Mouse (Mus musculus) limb, embryonic 14.5 days (tissue): ENCODE measurements around the gene Sema3b. TPM values are rescaled to one million over a fixed set of nuclear protein-coding genes. Genes with fewer than 3 reads are reported as not detected.

Experiments
- ATAC-seq: fragments of 200-750 bp; cut with Nextera tagmentation; 2 replicates; pipeline ENCODE4 v1.8.0; 2017; ENCODE audit warnings: low read depth, moderate number of reproducible peaks, moderate TSS enrichment; ENCODE audit not compliant: low FRiP score
- DNase-seq: peaks from one replicate; pipeline ENCODE4 v3.0.0-alpha.2; 2015; ENCODE audit warnings: low spot score
- H3K27ac ChIP-seq: fragments of 300-500 bp; sonication (generic); replicated peaks from 2 replicates; pipeline ENCODE4 v1.5.1; 2014; ENCODE audit warnings: low read depth, mild to moderate bottlenecking, low read length, moderate library complexity, mixed read lengths
- H3K27me3 ChIP-seq: fragments of 300-500 bp; sonication (generic); 2 replicates; pipeline ENCODE4 v1.6.1; 2014; ENCODE audit warnings: low read length, mixed read lengths; ENCODE audit not compliant: control insufficient read depth, insufficient read depth
- H3K36me3 ChIP-seq: fragments of 300-500 bp; sonication (generic); 2 replicates; pipeline ENCODE4 v1.6.1; 2014; ENCODE audit warnings: mild to moderate bottlenecking, low read length, moderate library complexity, mixed read lengths; ENCODE audit not compliant: control insufficient read depth, insufficient read depth
- H3K4me1 ChIP-seq: fragments of 300-500 bp; sonication (generic); 2 replicates; pipeline ENCODE4 v1.6.1; 2014; ENCODE audit warnings: antibody characterized with exemption, low read length, mixed read lengths; ENCODE audit not compliant: control insufficient read depth, insufficient read depth
- H3K4me2 ChIP-seq: fragments of 300-500 bp; sonication (generic); replicated peaks from 2 replicates; pipeline ENCODE4 v1.6.1; 2014; ENCODE audit warnings: low read depth, mild to moderate bottlenecking, low read length, moderate library complexity; ENCODE audit not compliant: severe bottlenecking
- H3K4me3 ChIP-seq: fragments of 300-500 bp; sonication (generic); replicated peaks from 2 replicates; pipeline ENCODE4 v1.5.1; 2014; ENCODE audit warnings: low read length
- H3K9ac ChIP-seq: fragments of 300-500 bp; sonication (generic); 2 replicates; pipeline ENCODE4 v1.6.1; 2014; ENCODE audit warnings: mild to moderate bottlenecking, low read depth, low read length, moderate library complexity; ENCODE audit not compliant: severe bottlenecking
- H3K9me3 ChIP-seq: fragments of 300-500 bp; sonication (generic); 2 replicates; pipeline ENCODE4 v1.6.1; 2016; ENCODE audit warnings: low read length; ENCODE audit not compliant: control insufficient read depth
- POLR2A ChIP-seq: fragments of 200-500 bp; IDR thresholded peaks from 2 replicates; pipeline ENCODE4 v1.8.0; 2012; ENCODE audit warnings: inconsistent platforms, mild to moderate bottlenecking, moderate library complexity, borderline replicate concordance; ENCODE audit not compliant: insufficient read depth, insufficient read length; ENCODE audit errors: extremely low read depth
- WGBS: fragments of 180-500 bp; shearing (Covaris S2); extraction: QIAGEN DNeasy Blood & Tissue Kit; methylation state at CpG from one replicate; pipeline ENCODE4 v1.1.7; 2014; 5-methylcytosine and 5-hydroxymethylcytosine counted together
- polyA plus RNA-seq, 2 experiments: library from polyadenylated mRNA; depleted of rRNA in 1 of 2; stranded (reverse) in 1 of 2; unstranded in 1 of 2; fragments of >200 nt; fragmentation: Nextera tagmentation in 1 of 2; extraction: Ambion mirVana in 1 of 2; gene quantifications; 2 replicates each; pipeline versions ENCODE4 v1.2.1 to v1.2.3; 2012 to 2014

Sema3b gene
- polyA plus RNA-seq, 2 experiments = 11.2 to 23.7 TPM

- Histone ChIP-seq H3K9ac (no peak overlapping the region), H3K4me1 (peaks cover 23% of the 10 kb centered on the region), H3K27me3 (no peaks in the 10 kb centered on the region), H3K27ac (no peak overlapping the region), H3K36me3 (no peaks in the 10 kb centered on the region), H3K4me2 (no peak overlapping the region), H3K9me3 (no peaks in the 10 kb centered on the region), H3K4me3 (no peak overlapping the region)
- DNase-seq = no peak
- no peak for TF ChIP-seq POLR2A
- ATAC-seq = no peak
- WGBS = 84% methylated on average over 12 of the region's 12 CpGs
Measured at GRCm38 (mm10) chr9:107600745-107601144, 8.3 kb downstream of the Sema3b start.

GRCm38 (mm10) chr9:107599842-107600241 is 9.2 kb downstream of the Sema3b start:
- DNase-seq (no peak), ATAC-seq (no peak)
- TF ChIP-seq POLR2A = no peak
- H3K4me1 ChIP-seq = peaks cover 14% of the 10 kb centered on the region
- no peak overlapping the region for H3K27ac ChIP-seq
- no peak overlapping the region for H3K9ac ChIP-seq
- H3K36me3 ChIP-seq = peaks cover 3% of the 10 kb centered on the region; the same call in 1 of the 2 replicates
- H3K4me3 ChIP-seq = no peak overlapping the region
- H3K4me2 ChIP-seq = no peak overlapping the region
- H3K9me3 ChIP-seq = no peaks in the 10 kb centered on the region
- 59% methylated on average over 14 of the region's 14 CpGs for WGBS
- no peaks in the 10 kb centered on the region for H3K27me3 ChIP-seq

- Histone ChIP-seq H3K9me3 (no peaks in the 10 kb centered on the region), H3K4me3 (no peak overlapping the region), H3K9ac (no peak overlapping the region), H3K36me3 (peaks cover 7% of the 10 kb centered on the region), H3K4me2 (no peak overlapping the region), H3K4me1 (peaks cover 10% of the 10 kb centered on the region), H3K27me3 (no peaks in the 10 kb centered on the region), H3K27ac (no peak overlapping the region)
- no peak for TF ChIP-seq POLR2A
- no peak for ATAC-seq
- DNase-seq = no peak
- WGBS = 90% methylated on average over 9 of the region's 9 CpGs
Measured at GRCm38 (mm10) chr9:107599433-107599832, 9.6 kb downstream of the Sema3b start.

DNA sequence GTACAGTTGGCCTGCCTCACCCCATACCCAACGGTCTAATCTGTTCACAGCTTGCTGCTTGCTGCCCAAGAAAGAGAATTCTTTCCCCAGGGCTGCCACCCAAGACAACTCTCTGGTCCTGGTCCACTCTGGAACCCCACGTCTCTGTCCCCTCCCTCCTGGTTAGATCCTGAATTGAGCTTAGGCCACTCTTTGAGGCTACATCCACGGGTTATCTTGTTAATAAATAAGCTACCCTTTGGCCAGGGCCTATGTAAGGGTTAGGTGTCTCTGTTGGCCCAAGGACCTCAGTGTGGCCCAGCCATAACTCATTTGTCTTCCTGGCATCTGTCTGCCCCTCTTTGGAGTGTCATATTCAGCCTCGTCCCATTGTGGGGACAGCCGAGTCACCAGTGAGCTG is 10.6 kb downstream of the Sema3b start:
- no peak overlapping the region for H3K4me3 ChIP-seq
- H3K9me3 ChIP-seq = no peaks in the 10 kb centered on the region
- peaks cover 6% of the 10 kb centered on the region; the same call in 1 of the 2 replicates for H3K4me1 ChIP-seq
- TF ChIP-seq POLR2A = no peak
- H3K36me3 ChIP-seq = peaks cover 18% of the 10 kb centered on the region
- no peak overlapping the region for H3K4me2 ChIP-seq
- ATAC-seq (no peak), DNase-seq (no peak)
- 83% methylated on average over 5 of the region's 5 CpGs for WGBS
- no peaks in the 10 kb centered on the region for H3K27me3 ChIP-seq
- H3K9ac ChIP-seq = no peak overlapping the region
- H3K27ac ChIP-seq = no peak overlapping the region

- Histone ChIP-seq H3K9ac (no peak overlapping the region), H3K27ac (no peak overlapping the region), H3K36me3 (peaks cover 32% of the 10 kb centered on the region), H3K4me2 (no peak overlapping the region), H3K4me3 (no peak overlapping the region), H3K27me3 (no peaks in the 10 kb centered on the region), H3K9me3 (no peaks in the 10 kb centered on the region), H3K4me1 (no peaks in the 10 kb centered on the region)
- 89% methylated on average over 11 of the region's 11 CpGs for WGBS
- DNase-seq = no peak
- ATAC-seq = no peak
- TF ChIP-seq POLR2A = no peak
Measured at GRCm38 (mm10) chr9:107596619-107597569, 12.1 kb downstream of the Sema3b start.
